Mouse (Mus musculus) adrenal gland, postnatal 25 days (tissue): ENCODE data around the gene Pip5k1a. TPM values are rescaled to one million over a fixed set of nuclear protein-coding genes. Genes with fewer than 3 reads are reported as not detected.

Experiments used
- microRNA-seq, 2 experiments: library from miRNA; unstranded; fragments of <30 nt; microRNA quantifications; one replicate each; pipeline ENCODE4 v1.2.0; 2021
- total RNA-seq: library from RNA; stranded (reverse); gene quantifications from 2 replicates; pipeline ENCODE4 v1.2.3, GENCODE M21; 2021

Gene Pip5k1a
- total RNA-seq, 1 experiment from 2014 or later = 43.1 TPM

Small RNAs within 50 kb of the gene (microRNA-seq; reads per million reads assigned to microRNA genes)
- gene Mir8099-1 = 0 reads per million in 2 experiments

Other genes starting within 250 kb of the Pip5k1a start
- gene Psmb4, start 220.0 kb downstream of the Pip5k1a start, total RNA-seq = 312 and 325 TPM in 2 replicates
- 59.0 and 88.0 TPM in 2 replicates for gene Selenbp1, start 173.9 kb downstream of the Pip5k1a start, total RNA-seq
- 27.5 and 36.2 TPM in 2 replicates for gene Rfx5, start 152.9 kb downstream of the Pip5k1a start, total RNA-seq
- 58.1 and 61.8 TPM in 2 replicates for gene Pi4kb, start 132.2 kb downstream of the Pip5k1a start, total RNA-seq
- 25.6 and 44.9 TPM in 2 replicates for gene Zfp687, start 91.5 kb downstream of the Pip5k1a start, total RNA-seq
- 261 and 282 TPM in 2 replicates for gene Psmd4, start 64.3 kb downstream of the Pip5k1a start, total RNA-seq
- gene Vps72, start 4.1 kb upstream of the Pip5k1a start, total RNA-seq = 68.4 and 72.5 TPM in 2 replicates
- 1.0 and 1.1 TPM in 2 replicates for gene Tmod4, start 17.5 kb upstream of the Pip5k1a start, total RNA-seq
- 35.1 and 40.6 TPM in 2 replicates for gene Scnm1, start 27.1 kb upstream of the Pip5k1a start, total RNA-seq
- 13.8 and 14.8 TPM in 2 replicates for gene Lysmd1, start 27.2 kb upstream of the Pip5k1a start, total RNA-seq
- gene Tnfaip8l2, start 35.4 kb upstream of the Pip5k1a start, total RNA-seq = 1.1 TPM in 1 of 2 replicates, not detected in the other
- 3.9 and 5.0 TPM in 2 replicates for gene Sema6c, start 53.5 kb upstream of the Pip5k1a start, total RNA-seq
- 25.8 and 33.1 TPM in 2 replicates for gene Gabpb2, start 111.0 kb upstream of the Pip5k1a start, total RNA-seq
- gene Cdc42se1, start 121.8 kb upstream of the Pip5k1a start, total RNA-seq = 94.6 and 101 TPM in 2 replicates
- 7.6 and 8.9 TPM in 2 replicates for gene Mllt11, start 125.2 kb upstream of the Pip5k1a start, total RNA-seq
- gene Gm128, start 134.7 kb upstream of the Pip5k1a start, total RNA-seq = 0.24 TPM in 1 of 2 replicates, not detected in the other
- gene Bnipl, start 144.3 kb upstream of the Pip5k1a start, total RNA-seq = 0.24 TPM in 1 of 2 replicates, not detected in the other
- gene Mindy1, start 174.4 kb upstream of the Pip5k1a start, total RNA-seq = 164 and 181 TPM in 2 replicates
- 27.9 and 38.2 TPM in 2 replicates for gene Prune1, start 175.1 kb upstream of the Pip5k1a start, total RNA-seq
- gene Anxa9, start 200.2 kb upstream of the Pip5k1a start, total RNA-seq = 1.2 and 1.3 TPM in 2 replicates
- gene Cers2, start 207.9 kb upstream of the Pip5k1a start, total RNA-seq = 253 and 254 TPM in 2 replicates